In the genomic region with DNA sequence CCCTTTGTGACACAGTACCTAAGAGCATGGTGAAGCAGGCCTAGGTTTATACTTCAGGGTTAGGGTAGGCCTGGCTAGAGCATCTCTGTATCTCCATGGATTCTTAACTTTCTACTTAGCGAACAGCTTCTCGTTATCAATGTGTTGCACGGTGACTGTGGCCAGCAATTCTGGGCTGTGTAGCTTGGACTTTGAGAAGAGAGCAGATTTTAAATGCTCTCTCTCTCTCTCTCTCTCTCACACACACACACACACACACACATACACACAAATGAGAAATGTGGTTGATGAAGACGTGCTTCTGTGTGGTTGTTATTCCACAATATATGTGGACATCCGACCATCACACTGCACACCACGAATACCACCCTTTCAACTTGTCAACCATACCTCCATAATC, we compare ENCODE assay signal across 11 mouse cellular contexts.
"Had no signal": no experiment of that assay in that cellular context is flagged by ENCODE, and none has a peak within 500 bp of the region (broad histone marks: within the 10 kb centered on the region; RNA-seq: fewer than 3 reads in every experiment).

No protein-coding gene starts in this region.

- H3K27me3 ChIP-seq: limb, embryonic 13.5 days; stomach, embryonic 15.5 days had no signal

- H3K36me3 ChIP-seq: limb, embryonic 13.5 days; stomach, embryonic 15.5 days had no signal

- H3K9ac ChIP-seq: limb, embryonic 13.5 days; liver, embryonic 14.5 days; stomach, embryonic 15.5 days had no signal

- H3K27ac ChIP-seq: kidney, postnatal 0 days; limb, embryonic 13.5 days; liver, embryonic 14.5 days; stomach, embryonic 15.5 days had no signal

- H3K4me3 ChIP-seq: limb, embryonic 13.5 days; myocyte; stomach, embryonic 15.5 days had no signal

- DNase-seq: kidney, adult 9 months; kidney, postnatal 36 days; lung, adult 18-20 months; right cerebral cortex, postnatal 4 days; thymus, adult 2 months; thymus, postnatal 25 days had no signal

- H3K4me1 ChIP-seq: stomach, embryonic 15.5 days had no signal

- H3K4me2 ChIP-seq: limb, embryonic 13.5 days; stomach, embryonic 15.5 days had no signal

- H3K9me3 ChIP-seq: limb, embryonic 13.5 days; stomach, embryonic 15.5 days had no signal
